Mouse (Mus musculus) forebrain, embryonic 11.5 days (tissue): Measurements from ENCODE around the gene Apobec3. TPM values are rescaled to one million over a fixed set of nuclear protein-coding genes. Genes with fewer than 3 reads are reported as not detected.
"Not testable (repeated sequence)": the region's sequence is repeated elsewhere in the genome, so short reads cannot be mapped to it uniquely, and the experiment has no call there.

Experiments
- ATAC-seq: fragments of 200-750 bp; cut with Nextera tagmentation; replicated peaks from 2 replicates; pipeline ENCODE4 v1.8.0; 2017; ENCODE audit warnings: moderate TSS enrichment; ENCODE audit not compliant: low FRiP score
- DNase-seq: peaks from one replicate; pipeline ENCODE4 v3.0.0-alpha.2; 2017; ENCODE audit warnings: low spot score
- H3K27ac ChIP-seq: fragments of 300-500 bp; sonication (generic); 2 replicates; pipeline ENCODE4 v1.5.1; 2014; ENCODE audit warnings: low read depth, low read length
- H3K27me3 ChIP-seq: fragments of 300-500 bp; sonication (generic); 2 replicates; pipeline ENCODE4 v1.6.1; 2014; ENCODE audit warnings: mild to moderate bottlenecking, low read length, mixed read lengths; ENCODE audit not compliant: control insufficient read depth, insufficient read depth
- H3K36me3 ChIP-seq: fragments of 300-500 bp; sonication (generic); 2 replicates; pipeline ENCODE4 v1.6.1; 2014; ENCODE audit warnings: mild to moderate bottlenecking, low read length, moderate library complexity, mixed read lengths; ENCODE audit not compliant: control insufficient read depth, insufficient read depth
- H3K4me1 ChIP-seq: fragments of 300-500 bp; sonication (generic); replicated peaks from 2 replicates; pipeline ENCODE4 v1.6.1; 2014; ENCODE audit warnings: low read length, mixed read lengths; ENCODE audit not compliant: control insufficient read depth, insufficient read depth
- H3K4me2 ChIP-seq: fragments of 300-500 bp; sonication (generic); 2 replicates; pipeline ENCODE4 v1.6.1; 2014; ENCODE audit warnings: low read depth, mild to moderate bottlenecking, low read length, moderate library complexity, mixed read lengths; ENCODE audit not compliant: severe bottlenecking
- H3K4me3 ChIP-seq: fragments of 300-500 bp; sonication (generic); 2 replicates; pipeline ENCODE4 v1.5.1; 2014; ENCODE audit warnings: low read depth, low read length
- H3K9ac ChIP-seq: fragments of 300-500 bp; sonication (generic); 2 replicates; pipeline ENCODE4 v1.6.1; 2014; ENCODE audit warnings: low read length
- H3K9me3 ChIP-seq: fragments of 300-500 bp; sonication (generic); 2 replicates; pipeline ENCODE4 v1.6.1; 2016; ENCODE audit warnings: low read length, mixed read lengths; ENCODE audit not compliant: control insufficient read depth
- WGBS: fragments of 180-500 bp; shearing (Covaris S2); extraction: QIAGEN DNeasy Blood & Tissue Kit; methylation state at CpG from one replicate; pipeline ENCODE4 v1.1.7; 2014; 5-methylcytosine and 5-hydroxymethylcytosine counted together
- polyA plus RNA-seq: library from polyadenylated mRNA; unstranded; fragments of >200 nt; fragmentation: Nextera tagmentation; extraction: Ambion mirVana; gene quantifications from 2 replicates; pipeline ENCODE4 v1.2.1, GENCODE M21; 2014

The Apobec3 gene
- polyA plus RNA-seq, 1 experiment from 2014 or later: 10.6 TPM

DNA sequence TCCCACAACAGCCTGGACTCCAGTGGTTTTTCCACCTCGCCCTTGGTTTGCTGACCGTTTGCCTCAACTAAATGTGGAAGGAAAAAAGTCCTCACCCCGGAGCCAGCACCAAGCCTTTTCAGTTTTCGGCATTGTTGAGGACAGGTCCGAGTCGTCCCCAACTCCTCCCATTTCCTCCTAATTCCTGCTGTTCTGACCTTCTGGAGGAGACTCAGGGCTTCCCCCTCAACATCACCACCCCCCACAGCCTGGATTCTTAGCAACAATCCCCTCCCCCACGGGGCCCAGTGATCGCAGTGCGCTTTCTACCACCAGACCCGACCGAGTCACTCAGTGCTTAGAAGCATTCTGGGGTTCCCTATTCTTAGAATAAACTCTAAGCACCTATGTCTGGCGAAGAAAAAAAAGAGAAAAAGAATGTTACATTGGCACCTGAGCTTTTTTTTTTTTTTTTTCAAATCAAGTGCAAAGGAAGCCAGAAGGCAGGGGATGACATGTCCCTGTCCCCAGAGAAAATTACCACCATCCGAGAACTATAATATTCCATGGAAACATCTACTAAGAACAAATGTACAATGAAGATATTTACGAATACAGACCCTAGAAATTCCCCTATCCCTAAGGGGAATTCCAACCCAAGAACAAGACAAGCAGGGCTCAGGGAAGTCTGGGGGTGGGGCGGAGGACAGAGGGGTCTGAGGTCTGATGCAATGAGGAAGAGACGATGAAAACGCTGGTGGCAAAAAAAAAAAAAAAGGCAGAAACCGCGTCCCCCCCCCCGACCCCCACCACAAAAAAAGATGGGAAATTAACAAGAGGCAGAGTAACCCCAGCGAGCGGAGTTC, 42.4 kb downstream of the Apobec3 start:
- H3K9me3 ChIP-seq: no peaks in the 10 kb centered on the region
- H3K4me1 ChIP-seq: peaks cover 9% of the 10 kb centered on the region
- H3K9ac ChIP-seq: no peak overlapping the region
- H3K27ac ChIP-seq: no peak overlapping the region
- peaks cover 18% of the 10 kb centered on the region for H3K27me3 ChIP-seq
- DNase-seq (peak; percentile 63), ATAC-seq (no peak)
- H3K4me3 ChIP-seq: peak overlapping the region; percentile 9; the same call in 1 of the 2 replicates
- no peaks in the 10 kb centered on the region for H3K36me3 ChIP-seq
- 2% methylated on average over 22 of the region's 22 CpGs for WGBS
- H3K4me2 ChIP-seq: peak overlapping the region; percentile 35; the same call in 1 of the 2 replicates

GRCm38 (mm10) chr15:79934776-79935175, 43.3 kb downstream of the Apobec3 start:
- 0 out of 2 replicates have a peak overlapping the region, but pooled peaks have one; percentile 5 for H3K9ac ChIP-seq
- WGBS: under 1% methylated on average over 10 of the region's 10 CpGs
- peaks cover 18% of the 10 kb centered on the region for H3K27me3 ChIP-seq
- H3K36me3 ChIP-seq: no peaks in the 10 kb centered on the region
- DNase-seq (peak; percentile 65), ATAC-seq (no peak)
- no peaks in the 10 kb centered on the region for H3K9me3 ChIP-seq
- peaks cover 9% of the 10 kb centered on the region for H3K4me1 ChIP-seq
- H3K4me3 ChIP-seq: no peak overlapping the region
- H3K27ac ChIP-seq: no peak overlapping the region
- H3K4me2 ChIP-seq: peak overlapping the region; percentile 35; the same call in 1 of the 2 replicates

DNA sequence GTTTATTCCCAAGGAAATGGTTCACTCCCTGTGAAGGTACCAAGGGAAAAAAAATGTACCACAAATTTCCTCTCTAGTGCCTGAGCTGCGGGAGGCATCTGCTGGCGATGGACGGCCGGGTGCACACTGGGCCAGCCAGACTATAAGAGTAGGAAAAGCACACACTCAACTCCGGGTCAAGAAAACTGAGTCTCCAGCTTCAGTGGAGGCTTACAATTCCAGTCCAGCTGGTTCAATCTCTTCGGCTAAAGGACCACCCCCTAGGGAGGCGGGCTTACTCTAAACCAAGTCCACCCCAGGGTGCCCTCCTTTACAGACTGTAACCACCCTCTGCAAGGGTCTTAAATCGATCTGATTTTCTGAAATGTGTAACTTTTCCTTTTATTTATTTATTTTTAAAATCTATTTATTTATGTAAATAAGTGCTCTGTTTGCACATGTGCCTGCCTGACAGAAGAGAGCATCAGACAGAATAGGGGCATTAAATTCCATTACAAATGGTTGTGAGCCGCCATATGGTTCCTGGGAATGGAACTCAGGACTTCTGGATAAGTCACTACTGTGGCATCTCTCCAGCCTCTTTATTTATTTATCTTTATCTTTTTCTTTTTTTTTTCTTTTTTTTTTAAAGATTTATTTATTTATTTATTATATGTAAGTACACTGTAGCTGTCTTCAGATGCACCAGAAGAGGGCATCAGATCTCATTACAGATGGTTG, 44.4 kb downstream of the Apobec3 start:
- Histone ChIP-seq H3K36me3 (no peaks in the 10 kb centered on the region), H3K27me3 (peaks cover 18% of the 10 kb centered on the region)
- 19% methylated on average over 9 of the region's 9 CpGs for WGBS

DNA sequence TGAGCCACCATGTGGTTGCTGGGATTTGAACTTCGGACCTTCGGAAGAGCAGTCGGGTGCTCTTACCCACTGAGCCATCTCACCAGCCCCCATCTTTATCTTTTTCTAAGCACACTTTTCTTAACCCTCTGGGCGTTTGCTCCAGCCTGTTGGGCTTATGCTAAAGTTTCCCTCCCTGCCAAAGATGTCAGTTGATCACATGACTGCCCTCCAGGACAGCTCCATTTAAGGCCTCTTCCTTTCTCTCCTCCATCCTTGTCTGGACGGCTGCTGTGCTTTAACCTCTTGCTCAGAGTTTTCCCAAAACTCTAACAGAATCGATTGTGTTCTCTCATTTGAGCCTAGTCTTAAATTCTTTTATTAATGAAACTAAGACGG, 44.9 kb downstream of the Apobec3 start:
- no peak overlapping the region for H3K27ac ChIP-seq
- ATAC-seq (no peak), DNase-seq (no peak)
- peaks cover 9% of the 10 kb centered on the region for H3K4me1 ChIP-seq
- H3K4me3 ChIP-seq: no peak overlapping the region
- H3K27me3 ChIP-seq: peaks cover 18% of the 10 kb centered on the region
- WGBS: 66% methylated on average over 7 of the region's 7 CpGs
- no peak overlapping the region for H3K4me2 ChIP-seq
- H3K36me3 ChIP-seq: no peaks in the 10 kb centered on the region
- H3K9me3 ChIP-seq: no peaks in the 10 kb centered on the region
- no peak overlapping the region for H3K9ac ChIP-seq

More for the DNA sequence above, 44.4 kb downstream of the Apobec3 start:
- peaks cover 9% of the 10 kb centered on the region for H3K4me1 ChIP-seq
- no peaks in the 10 kb centered on the region for H3K9me3 ChIP-seq
- no peak overlapping the region for H3K27ac ChIP-seq
- no peak overlapping the region for H3K4me2 ChIP-seq
- no peak overlapping the region for H3K9ac ChIP-seq
- no peak overlapping the region for H3K4me3 ChIP-seq
- ATAC-seq (no peak), DNase-seq (no peak)

- Histone ChIP-seq H3K27ac (no peak overlapping the region), H3K9me3 (no peaks in the 10 kb centered on the region), H3K4me2 (no peak overlapping the region), H3K4me1 (peaks cover 4% of the 10 kb centered on the region; the same call in 1 of the 2 replicates), H3K4me3 (no peak overlapping the region), H3K27me3 (peaks cover 4% of the 10 kb centered on the region; the same call in 1 of the 2 replicates), H3K36me3 (no peaks in the 10 kb centered on the region), H3K9ac (no peak overlapping the region)
- ATAC-seq (no peak), DNase-seq (no peak)
- 90% methylated on average over 12 of the region's 12 CpGs for WGBS
Observed at GRCm38 (mm10) chr15:79939020-79939419, 47.6 kb downstream of the Apobec3 start.

- not testable (repeated sequence) for H3K36me3 ChIP-seq, H3K4me2 ChIP-seq, H3K9ac ChIP-seq, H3K4me1 ChIP-seq, H3K4me3 ChIP-seq, DNase-seq, H3K27me3 ChIP-seq, ATAC-seq, H3K27ac ChIP-seq, H3K9me3 ChIP-seq
- 87% methylated on average over 4 of the region's 7 CpGs for WGBS
Observed at GRCm38 (mm10) chr15:79939501-79939900, 48.0 kb downstream of the Apobec3 start.

DNA sequence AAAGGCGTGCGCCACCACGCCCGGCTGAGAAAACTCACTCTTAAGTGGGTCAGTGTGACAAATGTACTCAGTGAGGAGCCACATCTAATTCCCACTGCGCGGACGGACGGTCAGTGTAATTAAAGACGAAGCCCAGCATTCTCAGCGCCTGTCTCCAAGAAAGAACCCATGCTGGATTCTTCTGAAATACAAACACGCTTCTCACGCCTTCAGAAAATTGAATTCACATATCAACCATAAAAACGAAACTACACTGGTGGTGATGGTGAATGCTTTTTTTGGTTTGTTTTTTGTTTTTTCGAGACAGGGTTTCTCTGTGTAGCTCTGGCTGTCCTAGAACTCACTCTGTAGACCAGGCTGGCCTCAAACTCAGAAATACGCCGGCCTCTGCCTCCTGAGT, 48.5 kb downstream of the Apobec3 start:
- no peak overlapping the region for H3K9ac ChIP-seq
- H3K9me3 ChIP-seq: no peaks in the 10 kb centered on the region
- no peak overlapping the region for H3K4me2 ChIP-seq
- 0 out of 2 replicates have a peak, but pooled peaks cover 2% of the 10 kb centered on the region for H3K4me1 ChIP-seq
- 88% methylated on average over 16 of the region's 16 CpGs for WGBS
- no peaks in the 10 kb centered on the region; the same call in 1 of the 2 replicates for H3K27me3 ChIP-seq
- no peak overlapping the region for H3K4me3 ChIP-seq
- H3K27ac ChIP-seq: no peak overlapping the region
- DNase-seq (no peak), ATAC-seq (no peak)
- H3K36me3 ChIP-seq: no peaks in the 10 kb centered on the region

- H3K4me2 ChIP-seq: no peak overlapping the region
- H3K9me3 ChIP-seq: no peaks in the 10 kb centered on the region
- no peak overlapping the region for H3K4me3 ChIP-seq
- H3K27me3 ChIP-seq: no peaks in the 10 kb centered on the region
- DNase-seq (peak; percentile 67), ATAC-seq (no peak)
- no peak overlapping the region for H3K27ac ChIP-seq
- no peak overlapping the region for H3K9ac ChIP-seq
- WGBS: 28% methylated on average over 8 of the region's 8 CpGs
- H3K36me3 ChIP-seq: no peaks in the 10 kb centered on the region
- H3K4me1 ChIP-seq: no peaks in the 10 kb centered on the region
Observed at GRCm38 (mm10) chr15:79940932-79941331, 49.5 kb downstream of the Apobec3 start.
